Mouse (Mus musculus): ENCODE data around the gene Olfr676. TPM values are rescaled to one million over a fixed set of nuclear protein-coding genes. Genes with fewer than 3 reads are reported as not detected.

Olfr676 gene
- not detected in 4 replicates for total RNA-seq (2023)

GRCm38 (mm10) chr7:105032398-105032797, at the start of gene Olfr676:
TSS of gene Olfr676 (plus strand) at chr7:105032698.

GRCm38 (mm10) chr7:105001929-105002328, 30.6 kb upstream of the Olfr676 start, which contains the start of gene Olfr672:
TSS of gene Olfr672 (minus strand) at chr7:105002029.

GRCm38 (mm10) chr7:105028360-105028759, 4.1 kb upstream of the Olfr676 start, which contains the start of gene Olfr675:
TSS of gene Olfr675 (minus strand) at chr7:105028460.

GRCm38 (mm10) chr7:105064175-105064574, 31.7 kb downstream of the Olfr676 start, which contains the start of gene Olfr678:
TSS of gene Olfr678 (plus strand) at chr7:105064475.

GRCm38 (mm10) chr7:105080905-105081304, 48.4 kb downstream of the Olfr676 start, which contains the start of gene Olfr679:
TSS of gene Olfr679 (plus strand) at chr7:105081205.

Other genes with a start within 250 kb of the Olfr676 start
- gene Usp17lb, start 190.1 kb upstream of the Olfr676 start, total RNA-seq (2023) = not detected in 4 replicates
- not detected in 4 replicates for gene Usp17la, start 175.7 kb upstream of the Olfr676 start, total RNA-seq (2023)
- not detected in 4 replicates for gene Olfr665, start 154.7 kb upstream of the Olfr676 start, total RNA-seq (2023)
- gene Olfr666, start 136.7 kb upstream of the Olfr676 start, total RNA-seq (2023) = not detected in 4 replicates
- gene Olfr667, start 111.2 kb upstream of the Olfr676 start, total RNA-seq (2023) = not detected in 4 replicates
- not detected in 4 replicates for gene Olfr668, start 104.6 kb upstream of the Olfr676 start, total RNA-seq (2023)
- gene Olfr669, start 98.5 kb upstream of the Olfr676 start, total RNA-seq (2023) = not detected in 4 replicates
- not detected in 4 replicates for gene Olfr670, start 70.1 kb upstream of the Olfr676 start, total RNA-seq (2023)
- gene Olfr671, start 53.6 kb upstream of the Olfr676 start, total RNA-seq (2023) = not detected in 4 replicates
- gene Olfr672, start 30.7 kb upstream of the Olfr676 start, total RNA-seq (2023) = not detected in 4 replicates
- gene Olfr675, start 4.2 kb upstream of the Olfr676 start, total RNA-seq (2023) = not detected in 4 replicates
- not detected in 4 replicates for gene Olfr677, start 18.7 kb downstream of the Olfr676 start, total RNA-seq (2023)
- gene Olfr678, start 31.8 kb downstream of the Olfr676 start, total RNA-seq (2023) = not detected in 4 replicates
- not detected in 4 replicates for gene Olfr679, start 48.5 kb downstream of the Olfr676 start, total RNA-seq (2023)
- not detected in 4 replicates for gene Olfr680-ps1, start 60.1 kb downstream of the Olfr676 start, total RNA-seq (2023)
- gene Olfr681, start 84.1 kb downstream of the Olfr676 start, total RNA-seq (2023) = not detected in 4 replicates
- gene Olfr683, start 114.3 kb downstream of the Olfr676 start, total RNA-seq (2023) = not detected in 4 replicates
- not detected in 4 replicates for gene Olfr684, start 131.0 kb downstream of the Olfr676 start, total RNA-seq (2023)
- gene Olfr685, start 153.3 kb downstream of the Olfr676 start, total RNA-seq (2023) = not detected in 4 replicates
- gene Olfr686, start 174.8 kb downstream of the Olfr676 start, total RNA-seq (2023) = not detected in 4 replicates